Mouse (Mus musculus) stomach, embryonic 14.5 days (tissue): ENCODE measurements at regions not wholly inside any gene's neighbourhood (a gene's known extent, or its start where the extent isn't known, plus 50 kb on each side); places are given as distances from the start of the nearest gene placed in this dataset.

Experiments used
- ATAC-seq: fragments of 200-750 bp; cut with Nextera tagmentation; 2 replicates; pipeline ENCODE4 v1.8.0; 2017; ENCODE audit warnings: low read depth, moderate TSS enrichment; ENCODE audit not compliant: insufficient number of reproducible peaks, insufficient read depth, low FRiP score
- H3K27ac ChIP-seq: fragments of 300-500 bp; sonication (generic); 2 replicates; pipeline ENCODE4 v1.5.1; 2014; ENCODE audit warnings: mild to moderate bottlenecking, low read length, moderate library complexity, mixed read lengths
- H3K27me3 ChIP-seq: fragments of 300-500 bp; sonication (generic); 2 replicates; pipeline ENCODE4 v1.6.1; 2014; ENCODE audit warnings: low read length, control low read depth, mixed read lengths; ENCODE audit not compliant: control insufficient read depth, insufficient read depth
- H3K36me3 ChIP-seq: fragments of 300-500 bp; sonication (generic); 2 replicates; pipeline ENCODE4 v1.6.1; 2014; ENCODE audit warnings: mild to moderate bottlenecking, control low read depth, low read length, moderate library complexity, mixed read lengths; ENCODE audit not compliant: control insufficient read depth, insufficient read depth
- H3K4me1 ChIP-seq: fragments of 300-500 bp; sonication (generic); 2 replicates; pipeline ENCODE4 v1.6.1; 2014; ENCODE audit warnings: low read length, control low read depth, mixed read lengths; ENCODE audit not compliant: control insufficient read depth, insufficient read depth
- H3K4me2 ChIP-seq: fragments of 300-500 bp; sonication (generic); replicated peaks from 2 replicates; pipeline ENCODE4 v1.6.1; 2014; ENCODE audit warnings: low read depth, low read length, control low read depth
- H3K4me3 ChIP-seq: fragments of 300-500 bp; sonication (generic); 2 replicates; pipeline ENCODE4 v1.5.1; 2014; ENCODE audit warnings: low read depth, low read length, control low read depth
- H3K9ac ChIP-seq: fragments of 300-500 bp; sonication (generic); replicated peaks from 2 replicates; pipeline ENCODE4 v1.6.1; 2014; ENCODE audit warnings: low read depth, mild to moderate bottlenecking, control low read depth, low read length, moderate library complexity, mixed read lengths
- H3K9me3 ChIP-seq: fragments of 300-500 bp; sonication (generic); 2 replicates; pipeline ENCODE4 v1.6.1; 2016; ENCODE audit warnings: low read depth, low read length, control low read depth; ENCODE audit not compliant: control insufficient read depth
- WGBS: fragments of 180-500 bp; shearing (Covaris S2); extraction: QIAGEN DNeasy Blood & Tissue Kit; methylation state at CpG from one replicate; pipeline ENCODE4 v1.1.7; 2014; 5-methylcytosine and 5-hydroxymethylcytosine counted together

- Histone ChIP-seq H3K27ac (no peak overlapping the region), H3K4me3 (no peak overlapping the region), H3K4me1 (peaks cover 10% of the 10 kb centered on the region; the same call in 1 of the 2 replicates), H3K9me3 (no peaks in the 10 kb centered on the region), H3K36me3 (no peaks in the 10 kb centered on the region), H3K27me3 (no peaks in the 10 kb centered on the region), H3K9ac (no peak overlapping the region), H3K4me2 (no peak overlapping the region)
- 67% methylated on average over 2 of the region's 2 CpGs for WGBS
- ATAC-seq: no peak
These were observed 81.3 kb downstream of the Hsd17b3 start for GRCm38 (mm10) chr13:64007688-64008087.

GRCm38 (mm10) chr13:64002945-64003459 lies 86.0 kb downstream of the Hsd17b3 start:
- Histone ChIP-seq H3K27ac (peak overlapping the region; percentile 77), H3K4me2 (no peak overlapping the region), H3K27me3 (no peaks in the 10 kb centered on the region), H3K36me3 (no peaks in the 10 kb centered on the region), H3K9ac (no peak overlapping the region), H3K4me1 (peaks cover 22% of the 10 kb centered on the region; the same call in 1 of the 2 replicates), H3K9me3 (no peaks in the 10 kb centered on the region), H3K4me3 (no peak overlapping the region)
- ATAC-seq: peak; percentile 72; the same call in 1 of the 2 replicates
- WGBS: 9% methylated on average over 6 of the region's 6 CpGs

- 42% methylated on average over 6 of the region's 6 CpGs for WGBS
- Histone ChIP-seq H3K9ac (no peak overlapping the region), H3K27ac (peak overlapping the region; percentile 30; the same call in 1 of the 2 replicates), H3K4me2 (no peak overlapping the region), H3K36me3 (no peaks in the 10 kb centered on the region), H3K4me3 (no peak overlapping the region), H3K27me3 (no peaks in the 10 kb centered on the region), H3K9me3 (no peaks in the 10 kb centered on the region), H3K4me1 (peaks cover 22% of the 10 kb centered on the region; the same call in 1 of the 2 replicates)
- no peak for ATAC-seq
These were observed 88.7 kb downstream of the Hsd17b3 start for GRCm38 (mm10) chr13:64000303-64000702.

- H3K27ac ChIP-seq: peak overlapping the region; percentile 60; the same call in 1 of the 2 replicates
- 48% methylated on average over 10 of the region's 10 CpGs for WGBS
These were observed 90.4 kb downstream of the Hsd17b3 start for GRCm38 (mm10) chr13:63998647-63999046.

GRCm38 (mm10) chr13:63993857-63994477 lies 95.1 kb downstream of the Hsd17b3 start:
- peaks cover 18% of the 10 kb centered on the region for H3K4me1 ChIP-seq
- no peak overlapping the region for H3K4me3 ChIP-seq
- peak; percentile 72 for ATAC-seq
- H3K36me3 ChIP-seq: no peaks in the 10 kb centered on the region
- peak overlapping the region; percentile 88 for H3K27ac ChIP-seq
- WGBS: 47% methylated on average over 12 of the region's 12 CpGs
- H3K9me3 ChIP-seq: no peaks in the 10 kb centered on the region
- no peak overlapping the region for H3K4me2 ChIP-seq
- no peaks in the 10 kb centered on the region for H3K27me3 ChIP-seq
- H3K9ac ChIP-seq: no peak overlapping the region

More at GRCm38 (mm10) chr13:63998647-63999046, 90.4 kb downstream of the Hsd17b3 start:
- Histone ChIP-seq H3K4me2 (no peak overlapping the region), H3K27me3 (no peaks in the 10 kb centered on the region), H3K36me3 (no peaks in the 10 kb centered on the region), H3K9ac (no peak overlapping the region), H3K4me3 (no peak overlapping the region), H3K9me3 (no peaks in the 10 kb centered on the region), H3K4me1 (peaks cover 23% of the 10 kb centered on the region)
- ATAC-seq: no peak

- no peak overlapping the region for H3K4me3 ChIP-seq
- peaks cover 14% of the 10 kb centered on the region for H3K4me1 ChIP-seq
- no peak overlapping the region for H3K9ac ChIP-seq
- peak overlapping the region; percentile 88 for H3K27ac ChIP-seq
- H3K36me3 ChIP-seq: no peaks in the 10 kb centered on the region
- ATAC-seq: no peak
- H3K9me3 ChIP-seq: no peaks in the 10 kb centered on the region
- WGBS: 32% methylated on average over 1 of the region's 1 CpGs
- H3K4me2 ChIP-seq: no peak overlapping the region
- H3K27me3 ChIP-seq: no peaks in the 10 kb centered on the region
These were observed 96.0 kb downstream of the Hsd17b3 start for GRCm38 (mm10) chr13:63992989-63993388.

- no peak overlapping the region; the same call in 1 of the 2 replicates for H3K4me2 ChIP-seq
- no peak overlapping the region for H3K4me3 ChIP-seq
- no peaks in the 10 kb centered on the region for H3K9me3 ChIP-seq
- peaks cover 21% of the 10 kb centered on the region for H3K4me1 ChIP-seq
- H3K27ac ChIP-seq: peak overlapping the region; percentile 84; the same call in 1 of the 2 replicates
- H3K27me3 ChIP-seq: no peaks in the 10 kb centered on the region
- peak; percentile 29; the same call in 1 of the 2 replicates for ATAC-seq
- no peaks in the 10 kb centered on the region for H3K36me3 ChIP-seq
- WGBS: 6% methylated on average over 8 of the region's 8 CpGs
- no peak overlapping the region for H3K9ac ChIP-seq
These were observed 98.5 kb downstream of the Hsd17b3 start for GRCm38 (mm10) chr13:63990480-63990958.

- Histone ChIP-seq H3K36me3 (no peaks in the 10 kb centered on the region), H3K27me3 (no peaks in the 10 kb centered on the region), H3K4me2 (no peak overlapping the region), H3K27ac (peak overlapping the region; percentile 84; the same call in 1 of the 2 replicates), H3K9me3 (no peaks in the 10 kb centered on the region), H3K4me1 (peaks cover 18% of the 10 kb centered on the region), H3K9ac (no peak overlapping the region), H3K4me3 (no peak overlapping the region)
- WGBS: 29% methylated on average over 2 of the region's 2 CpGs
- ATAC-seq: no peak
These were observed 99.3 kb downstream of the Hsd17b3 start for GRCm38 (mm10) chr13:63989769-63990168.
